Mouse (Mus musculus) layer of hippocampus, postnatal 25 days (tissue): Measurements from ENCODE around the gene Med23. TPM values are rescaled to one million over a fixed set of nuclear protein-coding genes. Genes with fewer than 3 reads are reported as not detected.

Experiments
- DNase-seq, 2 experiments: peaks; one replicate each; pipeline ENCODE4 v3.0.0; 2022; ENCODE audit warnings: mixed read lengths in 2 of 2, low spot score in 1 of 2; ENCODE audit errors: extremely low spot score in 1 of 2
- total RNA-seq, 2 experiments: library from RNA; stranded (reverse); gene quantifications; 2 replicates each; pipeline ENCODE4 v1.2.3; 2021

Med23 gene
- total RNA-seq, result 10 to 100 TPM; 31.9 to 42.9 TPM

DNA sequence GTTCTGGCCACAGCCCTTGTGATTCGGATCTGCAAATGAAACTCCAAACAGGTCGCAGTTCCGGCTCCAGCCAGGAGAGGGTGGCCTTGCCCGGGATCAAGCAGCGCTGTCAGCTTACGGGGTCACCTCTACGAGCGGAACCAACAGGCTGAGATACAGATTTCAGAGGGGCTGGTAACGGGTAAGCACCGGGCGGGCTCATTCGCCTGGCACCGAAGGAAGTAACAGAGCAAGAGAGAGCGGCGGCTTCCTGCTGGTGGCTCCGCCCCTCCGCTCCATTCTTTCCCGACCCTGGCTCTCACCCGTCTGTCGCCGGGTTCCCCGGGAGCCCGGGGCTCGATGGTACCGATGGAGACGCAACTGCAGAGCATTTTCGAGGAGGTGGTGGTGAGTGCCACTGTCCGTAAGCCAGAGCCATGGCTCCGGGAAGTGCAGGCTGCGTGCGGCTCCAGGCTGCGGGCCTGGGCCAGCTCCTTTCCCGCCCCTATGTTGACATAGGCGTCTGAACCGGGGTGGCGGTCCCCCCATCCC is at the start of gene Med23:
Gene Med23 (plus strand): TSS at position 227 of the 531 bp plus-strand sequence.
- peak; percentile 97 to 99 for DNase-seq

DNA sequence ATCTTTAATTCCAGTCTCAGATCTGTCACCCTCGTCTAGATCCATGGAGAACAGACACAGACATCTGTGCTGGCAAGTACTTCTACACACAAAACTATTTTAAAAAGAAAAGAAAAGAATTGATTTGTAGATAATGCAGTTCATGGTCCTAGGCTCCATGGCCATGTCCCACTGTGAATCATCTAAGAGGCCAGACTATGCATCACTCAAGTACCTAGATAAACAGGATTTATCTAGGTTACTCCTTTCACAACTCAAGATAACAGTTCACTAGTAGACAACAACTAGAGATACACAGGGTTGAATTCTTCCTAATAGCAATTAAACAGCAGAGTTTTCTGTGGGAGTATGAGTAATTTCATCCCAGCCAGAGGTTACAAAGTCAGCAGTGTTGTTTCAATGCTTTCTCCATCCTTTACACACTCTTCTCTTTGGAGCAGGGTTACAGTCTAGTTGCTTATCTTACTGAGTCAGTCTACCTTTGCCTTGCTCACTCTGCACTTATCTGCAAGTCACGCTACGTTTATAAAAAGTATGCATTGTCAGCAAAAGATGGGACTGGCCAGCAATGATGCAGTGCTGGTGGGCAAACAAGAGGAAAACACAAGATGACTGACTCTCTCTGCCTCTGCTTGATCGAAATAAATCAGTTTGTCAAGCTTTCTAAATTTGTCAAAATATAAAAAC is 47.7 kb upstream of the Med23 start:
- DNase-seq, result no peak

DNA sequence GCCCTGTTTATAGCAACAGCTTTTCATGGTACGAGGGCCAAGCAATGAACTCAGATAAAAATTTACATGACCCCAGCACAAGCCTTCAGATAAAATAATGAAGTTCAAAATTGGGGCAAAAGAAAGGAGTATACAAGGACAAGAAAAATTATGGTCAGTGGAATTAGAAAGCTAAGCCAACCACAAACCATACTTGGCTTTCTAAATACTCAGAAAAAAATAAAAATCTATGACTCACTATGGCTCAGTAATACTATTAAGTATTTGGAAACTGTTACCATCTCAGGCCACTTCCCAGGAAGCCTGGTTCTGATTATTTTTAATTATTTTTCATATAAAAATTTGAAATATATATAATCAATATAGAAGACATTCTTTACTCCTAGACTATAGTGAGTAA is 46.9 kb upstream of the Med23 start:
- DNase-seq, result no peak

DNA sequence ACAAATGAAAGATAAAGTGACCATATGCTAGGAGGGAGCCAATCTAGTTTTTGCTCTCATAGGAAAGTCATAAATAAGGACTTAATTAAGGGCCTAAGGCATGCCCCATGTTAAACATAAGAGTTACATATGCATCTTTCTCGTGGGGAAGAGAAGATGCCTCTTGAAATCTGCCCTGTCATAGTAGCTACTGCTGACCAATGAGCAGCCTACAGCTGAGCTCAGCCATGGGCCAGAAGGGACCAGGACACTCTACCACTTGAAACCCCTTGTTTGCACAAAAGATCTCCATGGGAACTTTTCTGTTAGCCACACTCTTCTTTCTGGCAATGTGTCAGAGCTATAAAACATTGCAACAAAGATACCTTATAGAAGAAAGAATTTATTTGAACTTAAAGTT is 46.5 kb upstream of the Med23 start:
- DNase-seq, result no peak

DNA sequence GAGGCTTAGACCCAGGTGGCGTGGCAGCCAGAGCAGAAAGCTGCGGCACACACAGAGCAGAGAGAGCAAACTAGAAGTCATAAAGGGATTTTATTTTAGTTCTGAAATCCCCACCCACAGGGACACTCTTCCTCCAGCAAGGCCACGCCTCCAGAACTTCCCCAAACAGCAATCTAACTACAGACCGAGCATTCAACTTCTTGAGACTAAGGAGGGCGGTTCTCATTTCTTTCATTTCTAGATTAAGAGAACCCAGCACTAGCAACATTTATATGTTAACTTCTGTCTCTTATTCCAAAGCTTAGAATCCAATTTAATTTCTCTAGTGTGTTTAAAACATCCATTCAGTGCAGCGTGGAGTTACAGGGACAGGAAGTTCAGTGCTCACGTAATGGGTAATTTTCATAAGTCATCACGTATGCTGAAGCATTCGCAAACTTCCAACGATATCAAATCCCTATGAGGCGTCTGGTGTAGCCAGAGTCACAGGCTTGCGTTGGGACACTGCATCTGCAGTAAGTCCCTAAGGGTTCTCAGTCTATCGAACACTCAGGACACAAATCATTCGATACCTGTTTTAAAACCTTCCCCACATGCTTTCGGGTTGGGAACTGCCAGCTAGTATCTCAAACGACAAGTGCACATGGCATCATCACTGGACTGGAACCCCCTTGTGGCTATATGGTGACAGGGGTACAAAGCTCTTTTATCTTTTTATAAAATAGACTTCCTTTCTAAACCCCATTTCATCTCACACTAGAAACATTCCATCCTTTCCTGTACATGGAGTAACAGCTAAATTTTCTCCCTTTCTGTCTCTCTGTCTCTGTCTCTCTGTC is 45.9 kb upstream of the Med23 start:
- DNase-seq, result no peak

DNA sequence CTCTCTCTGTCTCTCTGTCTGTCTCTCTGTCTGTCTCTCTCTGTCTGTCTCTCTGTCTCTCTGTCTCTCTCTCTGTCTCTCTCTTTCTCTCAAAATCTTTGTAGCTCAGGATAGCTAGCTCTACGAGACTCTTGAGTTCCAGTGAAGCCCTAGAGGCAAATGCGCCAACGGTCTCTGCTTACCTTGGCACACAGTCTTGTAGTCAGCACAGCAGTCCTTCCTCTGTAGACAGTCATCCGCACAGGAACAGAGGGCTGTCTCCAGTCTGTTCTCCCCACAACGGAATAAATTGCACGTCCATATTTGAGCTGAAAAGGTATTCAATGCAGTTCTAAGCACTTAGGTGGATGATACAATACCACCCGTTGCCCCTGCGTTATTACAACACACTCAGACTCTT is 45.2 kb upstream of the Med23 start:
- DNase-seq, result no peak

DNA sequence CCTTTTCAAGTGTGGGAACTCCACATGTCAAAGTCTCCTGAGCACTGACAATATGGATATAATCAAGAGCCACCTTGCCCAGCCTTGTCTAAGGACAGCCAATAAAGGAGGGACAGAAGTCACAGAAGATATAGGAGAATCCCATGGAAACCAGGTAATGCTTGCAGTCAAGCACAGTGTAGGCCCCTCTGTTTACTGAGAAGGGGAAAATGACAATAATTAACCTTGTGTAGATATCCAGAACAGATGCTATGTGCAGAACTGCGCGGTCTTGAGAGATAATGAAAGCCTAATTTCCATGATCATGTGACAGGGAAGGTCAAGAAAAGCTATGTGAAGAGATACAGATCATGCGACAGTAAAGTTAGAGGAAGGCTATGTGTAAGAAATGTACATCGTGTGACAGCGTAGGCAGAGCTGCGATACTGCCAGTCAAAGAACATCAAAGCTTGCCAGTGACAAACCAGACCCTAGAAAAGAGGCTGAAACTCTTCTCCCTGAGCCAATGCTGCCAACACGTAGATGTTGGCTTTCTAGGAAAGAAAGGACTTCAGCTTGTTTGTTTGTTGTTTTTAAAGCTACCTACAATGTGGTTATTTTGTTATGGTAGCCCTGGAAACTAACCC is 44.2 kb upstream of the Med23 start:
- no peak for DNase-seq

DNA sequence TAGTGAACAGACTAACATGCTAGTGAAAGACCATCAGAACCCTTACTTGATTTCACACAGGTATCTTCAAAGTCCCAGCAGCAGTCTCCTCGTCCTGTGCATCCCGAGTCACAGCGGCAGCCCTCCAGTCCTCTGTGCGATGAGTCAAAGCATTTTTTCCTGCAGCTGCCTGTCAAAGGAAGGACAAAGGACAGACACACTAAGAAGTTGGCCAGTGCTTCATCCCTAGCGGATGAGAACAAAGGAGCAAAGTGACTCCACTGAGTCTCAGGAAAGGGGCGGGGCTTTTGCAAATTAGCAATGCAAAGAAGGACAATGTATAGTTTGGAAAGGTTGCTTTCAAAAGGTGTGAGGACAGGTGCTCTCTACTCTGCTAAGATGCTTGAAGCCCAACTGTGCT is 43.7 kb upstream of the Med23 start:
- no peak for DNase-seq

DNA sequence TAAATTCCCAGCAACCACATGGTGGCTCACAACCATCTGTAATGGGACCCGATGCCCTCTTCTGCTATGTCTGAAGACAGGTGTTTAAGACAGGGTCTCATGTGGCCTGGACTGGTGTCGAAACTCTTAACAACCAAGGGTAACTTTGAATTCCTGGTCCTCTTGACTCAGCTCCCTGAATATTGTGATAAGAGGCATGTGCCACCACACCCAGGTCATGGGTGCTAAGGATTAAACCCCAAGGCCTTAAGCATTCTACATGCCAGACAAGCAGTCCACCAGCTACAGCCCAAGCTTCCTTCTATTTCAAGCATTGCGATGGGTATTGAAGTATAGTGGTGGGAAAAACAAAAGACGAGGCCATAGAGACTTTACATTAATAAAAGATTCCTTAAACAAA is 41.6 kb upstream of the Med23 start:
- DNase-seq, result no peak

DNA sequence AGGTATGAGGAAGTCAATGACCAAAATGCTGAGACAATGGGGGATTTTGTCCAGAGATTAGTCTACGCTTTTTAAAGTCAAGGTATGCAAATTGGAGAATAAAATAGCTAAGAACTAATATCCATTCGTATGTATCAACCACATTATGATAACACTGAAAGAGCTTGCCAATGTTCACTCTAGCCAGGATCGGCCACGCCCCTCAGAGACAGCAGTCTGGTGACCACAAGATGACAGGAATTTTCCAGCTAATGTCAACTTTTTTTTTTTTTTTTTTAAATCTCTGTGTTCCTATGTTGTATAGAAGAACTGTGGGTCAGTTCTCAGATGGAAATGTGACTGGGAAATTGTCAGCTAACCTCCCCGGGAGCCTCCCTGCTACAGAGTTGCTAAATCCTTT is 39.3 kb upstream of the Med23 start:
- no peak for DNase-seq

DNA sequence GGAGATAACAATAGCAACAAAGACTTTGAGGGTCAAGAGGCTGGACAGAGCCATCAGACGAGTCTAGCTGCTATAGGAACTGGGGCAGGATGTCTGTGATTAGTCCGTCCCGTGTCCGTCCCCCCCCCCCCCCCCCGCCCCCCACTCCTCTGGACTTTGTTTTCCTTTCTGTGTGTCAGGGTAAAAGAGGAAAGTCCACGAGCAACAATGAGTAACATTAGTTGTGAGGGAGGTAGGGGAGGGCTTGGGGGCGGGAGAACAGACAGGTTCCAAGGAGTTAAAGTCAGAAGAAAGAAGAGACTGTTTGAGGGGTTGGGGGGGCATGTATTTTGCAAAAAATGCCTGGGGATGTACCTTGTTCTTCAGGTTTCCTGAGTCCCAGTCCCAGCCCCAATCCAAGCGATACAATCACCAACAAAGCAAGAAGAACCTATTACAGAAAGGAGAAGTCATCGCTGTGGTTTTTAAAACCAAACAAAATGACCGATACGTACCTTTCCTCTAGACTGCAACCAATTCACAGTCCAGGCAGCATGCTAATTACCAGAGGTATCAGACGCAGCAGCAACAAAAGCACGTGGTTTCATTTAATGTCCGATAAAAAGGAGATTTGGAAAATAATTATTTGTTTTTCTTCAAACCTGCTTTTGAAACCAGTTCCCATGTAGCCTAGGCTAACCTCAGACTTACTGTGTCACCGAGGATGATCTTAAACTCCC is 38.2 kb upstream of the Med23 start:
- no peak for DNase-seq

DNA sequence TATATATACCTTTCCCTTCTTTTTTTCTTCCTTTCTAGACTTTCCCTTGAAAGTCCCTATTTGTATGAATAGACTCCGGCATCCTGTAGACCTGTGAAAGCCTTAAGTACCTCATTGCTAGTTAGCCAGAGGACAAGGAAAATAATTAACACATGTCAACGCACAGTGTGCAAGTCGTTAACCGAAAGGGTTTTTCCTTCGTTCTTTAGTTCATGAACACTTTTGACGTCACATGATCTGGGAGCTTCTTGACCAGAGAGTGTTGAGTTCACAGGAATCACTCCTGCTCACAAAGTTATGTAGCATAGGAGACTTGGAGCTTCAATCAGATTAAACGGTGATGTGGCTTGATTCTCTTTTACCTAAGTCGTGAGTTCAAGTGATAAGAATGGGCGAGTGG is 37.5 kb upstream of the Med23 start:
- no peak for DNase-seq

DNA sequence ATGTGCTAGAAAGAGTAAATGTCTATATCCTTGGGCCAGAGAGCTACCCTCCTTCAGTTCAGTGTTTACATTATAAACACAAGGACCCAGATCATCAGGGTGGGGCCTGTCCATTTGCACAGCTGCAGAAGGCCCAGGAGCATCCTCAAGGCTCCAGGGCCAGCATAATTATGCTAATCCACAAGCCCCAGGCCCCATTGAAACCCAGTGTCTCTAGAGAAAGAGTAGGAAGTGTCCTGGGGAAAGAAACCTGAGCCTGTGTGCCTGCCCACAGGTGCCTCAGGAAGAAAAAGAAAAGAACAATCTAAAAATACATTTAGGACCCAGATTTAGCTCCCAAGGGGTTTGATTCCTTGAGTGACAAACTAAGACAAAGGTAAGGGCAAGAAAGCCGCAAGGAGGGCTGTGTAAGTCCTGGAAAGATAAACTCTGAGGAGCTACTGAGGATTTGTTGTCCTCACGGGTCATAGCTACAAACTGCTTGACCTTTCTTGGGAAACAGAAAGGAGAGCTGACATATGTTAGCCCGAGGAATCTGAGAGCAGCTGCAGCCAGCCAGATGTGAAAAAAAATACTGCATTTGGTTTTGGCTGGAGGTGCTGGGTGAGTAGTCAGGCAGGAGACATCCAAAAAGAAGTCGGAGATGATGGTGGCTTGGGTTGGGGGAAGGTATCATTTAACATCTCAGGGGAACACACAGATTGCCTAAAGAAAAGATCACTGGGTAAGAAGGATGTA is 35.0 kb upstream of the Med23 start:
- DNase-seq, result no peak

DNA sequence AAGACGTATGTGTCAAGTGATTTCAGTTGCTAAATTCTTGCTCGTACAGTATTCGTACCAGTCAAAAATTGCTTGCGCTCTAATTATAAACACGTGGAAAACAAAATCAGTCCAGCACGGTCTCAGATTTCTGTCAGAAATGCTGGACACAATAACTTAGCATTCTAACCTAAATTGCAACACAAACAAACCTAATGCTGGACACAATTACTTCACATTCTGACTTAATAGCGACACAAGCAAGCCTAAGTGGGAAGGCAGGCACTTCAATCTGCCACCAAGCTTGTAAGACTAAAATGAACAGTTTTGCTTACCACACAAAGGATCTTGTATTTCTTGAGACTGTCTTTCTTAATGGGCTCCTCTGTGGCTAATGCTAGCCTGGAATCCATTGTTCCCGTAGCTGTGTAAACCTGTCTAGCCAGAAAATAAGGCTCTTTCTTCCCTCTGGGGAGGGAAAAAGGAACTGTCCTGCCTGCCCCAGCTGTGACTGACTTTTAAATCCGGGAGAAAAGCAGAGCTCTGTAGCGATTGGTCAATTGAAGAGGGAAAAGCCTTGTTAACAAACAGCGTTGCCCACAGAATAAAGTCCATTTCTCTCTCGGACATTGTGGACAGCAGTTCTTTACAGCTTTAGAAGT is 34.0 kb upstream of the Med23 start:
- DNase-seq, result no peak

DNA sequence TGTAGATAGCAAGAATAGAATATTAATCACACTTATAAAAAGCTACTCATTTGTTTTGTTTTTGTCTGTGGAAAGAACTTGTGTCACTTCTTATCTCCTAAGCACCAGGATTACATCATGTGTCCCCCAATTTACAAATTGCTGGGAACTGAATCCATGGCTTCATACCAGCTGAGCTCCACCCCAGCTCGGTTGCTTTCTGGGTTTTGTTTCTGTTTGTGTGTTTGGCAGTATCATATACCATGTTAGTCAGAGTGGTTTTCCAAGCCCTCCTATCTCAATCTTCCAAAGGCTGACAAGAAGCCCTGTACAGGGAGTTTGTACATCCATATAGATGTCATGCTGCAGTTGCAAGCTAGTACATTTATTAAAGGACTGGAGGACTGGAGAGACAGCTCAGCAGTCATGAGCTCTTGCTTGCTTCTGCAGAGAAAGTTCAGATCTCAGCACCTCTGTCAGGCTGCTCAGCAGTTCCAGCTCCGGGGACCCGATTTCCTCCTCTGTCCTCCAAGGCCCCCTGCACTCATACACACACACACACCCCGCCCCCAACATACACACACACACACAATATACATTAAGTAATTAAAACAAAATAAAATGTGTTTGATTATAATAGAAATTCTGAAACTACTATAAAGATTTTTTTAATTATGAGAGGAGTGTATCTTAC is 33.3 kb upstream of the Med23 start:
- DNase-seq, result no peak

DNA sequence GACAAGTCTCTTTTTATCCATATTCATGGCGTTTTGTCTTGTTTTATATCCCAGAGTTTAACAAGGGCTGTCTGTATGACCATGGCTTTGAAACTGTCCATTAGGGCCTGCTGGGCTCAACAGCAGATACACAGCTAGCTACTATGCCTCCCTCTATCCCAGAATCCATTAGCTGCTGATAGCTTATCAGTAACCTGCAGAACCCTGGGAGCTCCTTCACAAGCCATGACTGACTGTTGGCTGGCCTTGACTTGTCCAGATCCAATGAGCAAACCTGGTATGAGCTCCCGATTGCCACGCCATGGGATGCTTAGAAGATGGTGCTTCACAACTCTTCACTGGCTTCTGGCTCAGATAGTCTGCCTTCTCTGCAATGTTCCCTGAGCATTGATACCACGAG is 29.0 kb upstream of the Med23 start:
- no peak for DNase-seq

DNA sequence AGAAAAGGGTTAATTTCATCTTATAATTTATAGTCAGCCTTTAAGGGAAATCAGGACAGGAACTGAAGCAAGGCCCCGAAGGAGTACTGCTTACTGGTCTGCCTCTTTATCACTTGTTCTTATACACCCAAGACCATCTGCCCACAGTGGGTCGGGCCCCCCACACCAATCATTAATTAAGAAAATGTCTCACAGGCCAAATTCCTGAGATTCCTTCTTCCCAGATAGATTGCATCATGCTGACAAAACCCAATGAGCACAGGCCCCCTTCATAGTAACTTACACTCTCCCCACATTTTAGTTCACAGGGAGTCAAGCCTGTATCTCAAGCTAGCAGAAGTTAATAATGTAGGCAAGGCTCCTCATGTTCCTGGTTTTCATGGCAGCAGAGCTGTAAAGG is 27.8 kb upstream of the Med23 start:
- DNase-seq, result no peak

DNA sequence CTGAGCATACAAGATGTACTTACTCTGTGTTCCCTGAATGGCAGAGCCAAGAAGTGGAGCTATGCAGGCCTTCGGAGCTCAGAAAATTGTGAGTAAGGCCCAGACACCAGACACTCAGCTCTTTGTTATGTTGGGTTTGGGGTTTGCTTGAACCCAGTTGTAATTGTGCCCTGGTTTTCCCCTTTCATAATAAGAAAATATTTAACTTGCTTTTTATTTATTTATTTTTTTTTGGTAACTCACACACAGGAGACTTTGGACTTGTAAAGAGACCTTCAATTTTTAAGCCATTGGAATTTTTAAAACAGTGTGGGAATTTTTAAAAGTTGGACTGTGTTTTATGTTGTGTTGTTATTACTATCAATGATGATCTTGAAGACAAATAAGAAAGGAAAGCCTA is 27.1 kb upstream of the Med23 start, which contains the start of gene Enpp3:
Gene Enpp3 (minus strand): TSS at position 148 of the 400 bp plus-strand sequence.
- DNase-seq, result no peak

DNA sequence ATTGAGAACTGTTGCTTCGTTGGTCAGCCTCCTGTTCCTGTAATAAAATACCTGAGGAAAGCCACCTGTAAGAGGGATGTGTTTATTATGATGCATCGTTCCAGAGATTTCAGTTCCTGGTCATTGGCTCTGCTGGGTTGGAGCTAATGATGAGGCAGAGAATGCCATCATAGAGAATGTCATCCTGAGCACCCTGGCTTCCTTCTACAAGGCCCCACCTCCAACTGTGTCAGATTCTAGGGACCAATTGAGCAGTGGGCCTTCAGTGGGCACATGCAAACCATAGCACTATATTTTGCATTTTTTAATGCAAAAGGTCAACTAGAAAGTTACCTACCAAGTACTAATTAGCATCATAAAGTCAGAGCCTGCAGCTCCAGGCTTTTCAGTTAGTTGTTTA is 6.6 kb upstream of the Med23 start:
- DNase-seq, result no peak
